Mouse (Mus musculus) kidney, postnatal 0 days (tissue): ENCODE results near the gene Ddx28. TPM values are rescaled to one million over a fixed set of nuclear protein-coding genes. Genes with fewer than 3 reads are reported as not detected.

ENCODE experiments used
- ATAC-seq: fragments of 200-750 bp; cut with Nextera tagmentation; replicated peaks from 2 replicates; pipeline ENCODE4 v1.8.0; 2017; ENCODE audit warnings: low read depth, moderate number of reproducible peaks, moderate TSS enrichment, moderate library complexity; ENCODE audit not compliant: low FRiP score
- DNase-seq: peaks from one replicate; pipeline ENCODE4 v3.0.0-alpha.2; 2016; ENCODE audit warnings: low spot score
- H3K27ac ChIP-seq: fragments of 300-500 bp; sonication (generic); 2 replicates; pipeline ENCODE4 v1.5.1; 2014; ENCODE audit warnings: mild to moderate bottlenecking
- H3K27me3 ChIP-seq: fragments of 300-500 bp; sonication (generic); 2 replicates; pipeline ENCODE4 v1.6.1; 2014; ENCODE audit warnings: low read length, mixed read lengths; ENCODE audit not compliant: insufficient read depth
- H3K36me3 ChIP-seq: fragments of 300-500 bp; sonication (generic); 2 replicates; pipeline ENCODE4 v1.6.1; 2014; ENCODE audit warnings: low read length, mixed read lengths; ENCODE audit not compliant: insufficient read depth
- H3K4me1 ChIP-seq: fragments of 300-500 bp; sonication (generic); replicated peaks from 2 replicates; pipeline ENCODE4 v1.6.1; 2014; ENCODE audit warnings: antibody characterized with exemption, low read length, mixed read lengths; ENCODE audit not compliant: insufficient read depth
- H3K4me2 ChIP-seq: fragments of 300-500 bp; sonication (generic); 2 replicates; pipeline ENCODE4 v1.6.1; 2014; ENCODE audit warnings: mild to moderate bottlenecking, low read length, moderate library complexity, mixed read lengths
- H3K4me3 ChIP-seq: fragments of 300-500 bp; sonication (generic); replicated peaks from 2 replicates; pipeline ENCODE4 v1.5.1; 2014; ENCODE audit warnings: low read depth, low read length
- H3K9ac ChIP-seq: fragments of 300-500 bp; sonication (generic); 2 replicates; pipeline ENCODE4 v1.6.1; 2014; ENCODE audit warnings: low read depth, low read length
- H3K9me3 ChIP-seq: fragments of 300-500 bp; sonication (generic); replicated peaks from 2 replicates; pipeline ENCODE4 v1.6.1; 2016; ENCODE audit warnings: low read length, inconsistent platforms, mixed read lengths
- CTCF ChIP-seq: IDR thresholded peaks from 2 replicates; pipeline ENCODE4 v1.5.1; 2016; ENCODE audit warnings: antibody characterized with exemption, low read depth, mild to moderate bottlenecking, moderate library complexity
- WGBS: fragments of 180-500 bp; shearing (Covaris S2); extraction: QIAGEN DNeasy Blood & Tissue Kit; methylation state at CpG from one replicate; pipeline ENCODE4 v1.1.7; 2014; 5-methylcytosine and 5-hydroxymethylcytosine counted together
- polyA plus RNA-seq: library from polyadenylated mRNA; unstranded; fragments of >200 nt; fragmentation: Nextera tagmentation; extraction: Ambion mirVana; gene quantifications from 2 replicates; pipeline ENCODE4 v1.2.1, GENCODE M21; 2015

The Ddx28 gene
- 16.1 and 16.9 TPM in 2 replicates for polyA plus RNA-seq

DNA sequence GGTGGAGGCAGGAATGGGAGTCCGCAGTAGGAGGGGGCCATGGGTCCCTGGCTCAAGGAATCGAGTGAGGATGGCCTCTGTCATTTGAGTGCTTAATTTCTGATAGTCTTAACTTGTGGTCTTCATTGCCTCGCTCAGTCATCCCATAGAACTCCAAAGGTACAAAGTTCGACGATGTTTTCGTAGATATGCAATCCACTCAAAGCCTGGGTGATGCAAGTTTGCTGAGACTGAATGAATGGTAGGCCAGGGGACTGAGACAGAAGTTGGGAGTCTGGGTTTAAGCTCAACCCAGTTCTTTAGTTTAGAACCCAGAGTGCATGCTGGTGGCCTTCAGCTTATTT is at the start of gene Ddx28:
TSS of gene Ddx28 (minus strand) at position 240 of the 344 bp plus-strand sequence.
- H3K4me1 ChIP-seq = peaks cover 8% of the 10 kb centered on the region; the same call in 1 of the 2 replicates
- no peak for DNase-seq
- peak within 1 kb of the TSS; percentile 66 for H3K27ac ChIP-seq
- 3% methylated on average over 6 of the region's 6 CpGs for WGBS
- no peak for TF ChIP-seq CTCF
- H3K9me3 ChIP-seq = no peaks in the 10 kb centered on the region
- peak within 1 kb of the TSS; percentile 86 for H3K9ac ChIP-seq
- peak within 1 kb of the TSS; percentile 78 for H3K4me3 ChIP-seq
- H3K4me2 ChIP-seq = peak within 1 kb of the TSS; percentile 73
- H3K36me3 ChIP-seq = 0 out of 2 replicates have a peak, but pooled peaks cover 4% of the 10 kb centered on the region
- ATAC-seq = peak; percentile 55
- no peaks in the 10 kb centered on the region for H3K27me3 ChIP-seq

DNA sequence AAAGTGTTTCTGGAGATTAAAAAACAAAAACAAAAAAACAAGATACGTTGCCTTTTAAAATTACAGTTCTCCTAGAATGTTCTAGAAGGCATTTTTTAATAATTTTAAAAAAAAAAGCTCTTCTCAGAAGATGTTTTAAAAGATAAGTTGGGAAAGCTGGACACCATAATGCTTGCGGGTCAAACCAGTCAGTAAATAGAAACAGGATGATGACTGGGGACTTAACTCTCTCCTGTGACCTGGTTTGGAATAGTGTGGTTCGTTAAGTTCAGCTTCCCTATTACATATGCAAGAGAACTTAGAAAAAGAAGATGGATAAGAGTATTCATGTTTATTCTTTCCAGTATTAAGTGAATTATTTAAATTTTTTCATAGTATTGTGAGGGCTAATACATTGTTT is 48.8 kb upstream of the Ddx28 start:
- Histone ChIP-seq H3K36me3 (no peaks in the 10 kb centered on the region), H3K4me2 (peak overlapping the region; percentile 63), H3K27ac (peak overlapping the region; percentile 97), H3K27me3 (no peaks in the 10 kb centered on the region), H3K4me1 (peaks cover 6% of the 10 kb centered on the region; the same call in 1 of the 2 replicates), H3K9ac (peak overlapping the region; percentile 89; the same call in 1 of the 2 replicates), H3K4me3 (peak overlapping the region; percentile 91), H3K9me3 (no peaks in the 10 kb centered on the region)
- TF ChIP-seq CTCF = no peak
- DNase-seq (peak; percentile 36), ATAC-seq (no peak)
- WGBS = 2% methylated on average over 3 of the region's 3 CpGs

DNA sequence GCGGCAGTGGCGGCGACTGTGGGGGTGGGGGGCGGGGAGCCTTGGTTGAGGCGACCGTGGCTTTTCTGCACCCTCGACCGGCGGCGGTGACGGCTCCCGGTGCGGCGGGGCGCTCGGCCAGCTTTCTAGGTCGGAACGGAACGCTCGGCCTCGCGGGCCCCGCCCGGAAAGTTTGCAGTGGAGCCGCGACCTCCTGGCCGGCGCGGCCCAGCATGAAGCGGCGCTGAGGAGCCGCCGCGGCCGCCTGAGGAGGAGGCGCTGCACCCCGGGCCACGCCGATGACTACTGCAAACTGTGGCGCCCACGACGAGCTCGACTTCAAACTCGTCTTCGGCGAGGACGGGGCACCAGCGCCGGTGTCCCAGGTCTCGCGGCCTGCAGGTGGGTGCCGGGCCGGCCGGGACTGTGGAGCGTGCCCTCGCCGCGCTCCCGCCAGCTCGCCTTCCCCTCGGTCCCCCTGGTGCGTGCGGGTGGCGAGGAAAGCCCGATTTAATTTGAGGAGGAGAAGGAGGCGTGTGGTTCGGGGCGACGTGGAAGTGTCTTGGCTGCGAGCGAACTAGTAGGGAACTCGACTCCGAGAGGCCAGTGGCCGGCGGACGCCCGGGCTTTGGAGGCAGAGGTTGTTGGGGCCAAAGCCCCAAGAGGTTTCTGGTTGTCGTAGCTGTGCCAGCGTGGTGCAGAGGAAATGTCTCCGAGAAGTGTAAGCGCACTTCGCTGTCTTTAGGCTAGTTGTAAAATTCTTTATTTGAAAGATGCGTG is 48.1 kb upstream of the Ddx28 start:
- TF ChIP-seq CTCF = 0 out of 2 replicates have a peak, but pooled peaks have one; percentile 10
- H3K4me2 ChIP-seq = peak overlapping the region; percentile 63
- WGBS = under 1% methylated on average over 77 of the region's 83 CpGs

DNA sequence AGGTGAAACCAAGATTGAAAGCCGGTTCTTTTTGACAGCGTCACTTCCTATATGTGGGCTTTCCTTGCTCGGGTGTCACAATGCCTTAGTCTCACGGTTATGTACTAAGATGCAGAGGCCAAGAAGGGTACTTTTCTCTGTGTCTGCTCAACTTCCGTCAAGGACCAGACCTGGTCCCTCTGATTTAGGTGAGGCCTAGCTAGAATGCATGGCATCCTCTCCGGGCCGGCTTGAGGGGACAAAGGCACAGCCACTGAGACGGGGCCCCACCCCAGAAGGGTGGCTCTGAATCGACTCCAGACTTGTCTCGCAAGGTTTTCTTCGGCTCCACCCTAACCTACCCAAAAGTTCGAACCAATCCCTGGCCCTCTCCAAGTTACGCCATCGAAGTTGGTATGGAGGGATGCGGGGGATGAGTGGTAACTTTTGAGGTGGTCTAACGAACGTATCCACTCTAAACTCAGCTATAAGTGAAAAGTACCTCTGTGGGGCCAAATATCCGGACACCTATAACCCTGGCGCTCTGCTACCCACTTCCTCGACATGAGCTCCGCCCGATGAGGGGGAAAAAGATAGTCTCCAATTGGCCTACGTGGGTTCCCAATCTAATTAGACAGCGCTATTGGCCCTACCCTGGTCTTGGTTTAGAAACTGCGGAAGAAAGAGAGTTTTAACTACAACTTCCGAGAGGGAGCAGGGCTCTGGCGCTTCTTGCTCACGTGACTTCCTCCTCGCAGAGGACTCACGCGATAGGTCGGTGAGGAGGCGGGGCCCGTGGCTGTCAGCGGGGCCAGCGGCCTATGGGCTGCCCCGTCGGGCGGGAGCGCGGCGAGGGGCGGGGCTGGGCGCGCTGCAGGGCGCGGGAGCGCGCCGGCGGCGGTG is 47.3 kb upstream of the Ddx28 start, which contains the start of gene Nfatc3:
TSS of gene Nfatc3 (plus strand) at position 110 of the 882 bp plus-strand sequence.
- H3K36me3 ChIP-seq = no peaks in the 10 kb centered on the region
- no peaks in the 10 kb centered on the region for H3K27me3 ChIP-seq
- H3K4me2 ChIP-seq = peak within 1 kb of the TSS; percentile 63
- DNase-seq (peak; percentile 100), ATAC-seq (peak; percentile 99)
- no peaks in the 10 kb centered on the region for H3K9me3 ChIP-seq
- peak within 1 kb of the TSS; percentile 97 for H3K27ac ChIP-seq
- TF ChIP-seq CTCF = no peak
- under 1% methylated on average over 50 of the region's 52 CpGs for WGBS
- peak within 1 kb of the TSS; percentile 91 for H3K4me3 ChIP-seq
- peak within 1 kb of the TSS; percentile 89 for H3K9ac ChIP-seq
- peaks cover 6% of the 10 kb centered on the region; the same call in 1 of the 2 replicates for H3K4me1 ChIP-seq

More for the DNA sequence above, 48.1 kb upstream of the Ddx28 start:
- H3K27ac ChIP-seq = peak overlapping the region; percentile 97
- peak overlapping the region; percentile 91 for H3K4me3 ChIP-seq
- H3K4me1 ChIP-seq = peaks cover 6% of the 10 kb centered on the region; the same call in 1 of the 2 replicates
- DNase-seq = peak; percentile 74
- ATAC-seq = peak; percentile 80
- H3K9ac ChIP-seq = peak overlapping the region; percentile 89
- H3K27me3 ChIP-seq = no peaks in the 10 kb centered on the region
- H3K9me3 ChIP-seq = no peaks in the 10 kb centered on the region
- no peaks in the 10 kb centered on the region for H3K36me3 ChIP-seq

DNA sequence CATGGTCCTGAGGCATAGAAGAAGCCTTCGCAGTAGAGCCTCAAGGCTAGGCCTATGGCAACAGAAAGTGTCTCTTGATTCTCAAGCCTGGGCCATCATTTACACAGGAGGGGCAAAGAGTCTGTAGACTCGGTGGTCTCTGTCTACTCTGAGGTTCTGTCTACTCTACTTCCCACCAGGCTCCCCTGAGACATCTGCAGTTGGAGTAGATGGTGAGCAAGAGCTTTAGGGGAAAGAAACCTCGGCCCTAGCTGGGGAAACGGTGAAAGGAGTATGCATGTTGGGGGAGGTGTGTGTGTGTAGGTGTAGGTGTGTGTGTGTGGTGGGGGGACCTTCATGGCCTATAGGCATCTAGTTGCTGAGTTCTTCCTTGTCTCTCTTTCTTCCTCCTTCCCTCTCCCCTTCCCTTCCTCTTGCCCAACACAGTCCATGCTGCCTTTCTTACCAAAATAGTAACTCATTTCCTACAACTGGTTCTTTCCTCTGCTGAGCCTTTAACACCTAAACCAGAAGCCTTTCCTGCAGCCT is 44.8 kb upstream of the Ddx28 start:
- TF ChIP-seq CTCF = no peak
- DNase-seq (no peak), ATAC-seq (no peak)
- no peaks in the 10 kb centered on the region for H3K9me3 ChIP-seq
- no peak overlapping the region for H3K4me2 ChIP-seq
- H3K27me3 ChIP-seq = no peaks in the 10 kb centered on the region
- peaks cover 10% of the 10 kb centered on the region; the same call in 1 of the 2 replicates for H3K36me3 ChIP-seq
- WGBS = 91% methylated on average over 4 of the region's 4 CpGs
- H3K4me3 ChIP-seq = no peak overlapping the region
- no peak overlapping the region for H3K9ac ChIP-seq
- H3K27ac ChIP-seq = no peak overlapping the region
- H3K4me1 ChIP-seq = no peaks in the 10 kb centered on the region; the same call in 1 of the 2 replicates

DNA sequence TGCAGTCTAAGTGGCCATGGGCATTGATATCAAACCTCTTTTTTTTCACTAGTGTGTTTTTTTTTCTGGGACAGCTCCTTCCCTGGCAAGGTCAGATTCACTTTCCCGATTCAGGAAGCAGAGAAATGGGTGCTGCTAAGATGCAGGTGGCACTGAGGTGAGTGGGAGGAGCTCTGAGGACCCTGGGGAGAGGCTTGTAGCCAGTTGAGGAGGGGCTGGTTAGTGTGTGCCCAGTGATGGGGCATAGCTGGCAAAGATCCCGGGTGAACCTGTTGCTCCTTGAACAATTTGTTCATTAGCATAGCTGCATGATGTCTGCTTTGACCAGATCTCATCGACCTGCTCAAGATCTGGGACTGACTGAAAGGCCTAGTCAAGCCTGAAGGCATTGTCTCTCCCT is 43.4 kb upstream of the Ddx28 start:
- Histone ChIP-seq H3K27me3 (no peaks in the 10 kb centered on the region), H3K4me3 (no peak overlapping the region), H3K4me1 (no peaks in the 10 kb centered on the region; the same call in 1 of the 2 replicates), H3K27ac (no peak overlapping the region), H3K9ac (no peak overlapping the region), H3K4me2 (no peak overlapping the region), H3K36me3 (peaks cover 20% of the 10 kb centered on the region; the same call in 1 of the 2 replicates), H3K9me3 (no peaks in the 10 kb centered on the region)
- DNase-seq = no peak
- ATAC-seq = no peak
- TF ChIP-seq CTCF = no peak
- 47% methylated on average over 3 of the region's 3 CpGs for WGBS
